Mouse (Mus musculus) testis, adult 2 months (tissue): ENCODE measurements around the gene Ect2l.

Experiments
- CTCF ChIP-seq: fragments of 200-500 bp; IDR thresholded peaks from 2 replicates; pipeline ENCODE4 v1.5.1; 2012; ENCODE audit warnings: low read depth, mild to moderate bottlenecking, inconsistent platforms, low read length, moderate library complexity; ENCODE audit not compliant: control insufficient read depth, insufficient read depth, insufficient replicate concordance
- POLR2A ChIP-seq: fragments of 200-500 bp; IDR thresholded peaks from 2 replicates; pipeline ENCODE4 v1.6.1; 2012; ENCODE audit warnings: low read depth, mild to moderate bottlenecking, inconsistent platforms, low read length, moderate library complexity; ENCODE audit not compliant: control insufficient read depth

DNA sequence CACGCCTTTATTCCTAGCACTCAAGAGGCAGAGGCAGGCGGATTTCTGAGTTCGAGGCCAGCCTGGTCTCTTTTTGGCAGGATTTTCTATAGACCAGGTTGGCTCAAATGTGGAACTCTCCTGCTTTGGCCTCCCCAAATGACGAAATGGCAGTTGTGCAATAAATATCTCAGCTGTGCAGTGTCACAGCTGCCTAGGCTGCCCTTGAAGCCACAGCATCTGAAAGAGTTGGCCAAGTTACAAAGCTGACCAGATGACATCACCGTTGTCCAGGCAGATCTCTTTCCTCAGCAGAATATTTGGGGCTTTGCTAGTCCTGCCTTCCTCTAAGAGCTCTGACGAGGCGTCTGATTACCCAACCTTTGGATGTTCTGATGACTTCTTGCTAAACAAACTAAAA is 26.5 kb upstream of the Ect2l start:
- no peak for TF ChIP-seq CTCF
- TF ChIP-seq POLR2A = no peak
